14 mouse cellular contexts compared by ENCODE assay signal in genomic region chr5:117515861-117516260, GRCm38 (mm10).
"Had no signal": no experiment of that assay in that cellular context is flagged by ENCODE, and none has a peak within 500 bp of the region (broad histone marks: within the 10 kb centered on the region; RNA-seq: fewer than 3 reads in every experiment).

No protein-coding gene starts in this region.

- H3K9ac ChIP-seq: heart, embryonic 12.5 days; hindbrain, embryonic 12.5 days; hindbrain, embryonic 14.5 days; intestine, embryonic 15.5 days; limb, embryonic 13.5 days; limb, embryonic 15.5 days had no signal

- H3K36me3 ChIP-seq: heart, embryonic 10.5 days; heart, embryonic 12.5 days; hindbrain, embryonic 10.5 days; hindbrain, embryonic 12.5 days; intestine, embryonic 15.5 days; limb, embryonic 13.5 days; limb, embryonic 15.5 days had no signal

- H3K27me3 ChIP-seq: hindbrain, embryonic 12.5 days; intestine, embryonic 15.5 days; limb, embryonic 15.5 days had no signal

- H3K4me1 ChIP-seq: intestine, embryonic 15.5 days; limb, embryonic 15.5 days had no signal

- H3K9me3 ChIP-seq: heart, embryonic 10.5 days; heart, embryonic 12.5 days; hindbrain, embryonic 10.5 days; hindbrain, embryonic 12.5 days; intestine, embryonic 15.5 days; limb, embryonic 13.5 days; limb, embryonic 15.5 days had no signal

- H3K27ac ChIP-seq: heart, embryonic 10.5 days; hindbrain, embryonic 10.5 days; hindbrain, embryonic 12.5 days; hindbrain, embryonic 14.5 days; intestine, embryonic 15.5 days; limb, embryonic 13.5 days; limb, embryonic 15.5 days had no signal

- H3K4me3 ChIP-seq: heart, embryonic 10.5 days; heart, embryonic 12.5 days; hindbrain, embryonic 10.5 days; hindbrain, embryonic 12.5 days; intestine, embryonic 15.5 days; limb, embryonic 13.5 days; limb, embryonic 15.5 days had no signal

- ATAC-seq: inflammation-experienced regulatory T-cells, adult 6 months; intestine, embryonic 15.5 days; intestine, postnatal 0 days had no signal

- DNase-seq: gastrocnemius, postnatal 14 days; gastrocnemius, postnatal 36 days; layer of hippocampus, adult 9-11 months; left cerebral cortex, postnatal 4 days had no signal

- H3K4me2 ChIP-seq: heart, embryonic 12.5 days; hindbrain, embryonic 12.5 days; hindbrain, embryonic 14.5 days; intestine, embryonic 15.5 days; limb, embryonic 13.5 days; limb, embryonic 15.5 days had no signal
